Mouse (Mus musculus) thymus, adult 2 months (tissue): ENCODE measurements at regions not wholly inside any gene's neighbourhood (a gene's known extent, or its start where the extent isn't known, plus 50 kb on each side); places are given as distances from the start of the nearest gene placed in this dataset.

ENCODE experiments used
- CTCF ChIP-seq: fragments of 200-500 bp; IDR thresholded peaks from 2 replicates; pipeline ENCODE4 v1.5.1; 2012; ENCODE audit warnings: mild to moderate bottlenecking, control low read depth, low read length, moderate library complexity, borderline replicate concordance; ENCODE audit not compliant: control insufficient read depth, poor library complexity, insufficient read depth; ENCODE audit errors: extremely low read depth
- POLR2A ChIP-seq: fragments of 200-500 bp; IDR thresholded peaks from 2 replicates; pipeline ENCODE4 v1.6.1; 2012; ENCODE audit warnings: mild to moderate bottlenecking, low read length, control low read depth, moderate library complexity; ENCODE audit not compliant: control insufficient read depth, poor library complexity, insufficient read depth; ENCODE audit errors: extremely low read depth

DNA sequence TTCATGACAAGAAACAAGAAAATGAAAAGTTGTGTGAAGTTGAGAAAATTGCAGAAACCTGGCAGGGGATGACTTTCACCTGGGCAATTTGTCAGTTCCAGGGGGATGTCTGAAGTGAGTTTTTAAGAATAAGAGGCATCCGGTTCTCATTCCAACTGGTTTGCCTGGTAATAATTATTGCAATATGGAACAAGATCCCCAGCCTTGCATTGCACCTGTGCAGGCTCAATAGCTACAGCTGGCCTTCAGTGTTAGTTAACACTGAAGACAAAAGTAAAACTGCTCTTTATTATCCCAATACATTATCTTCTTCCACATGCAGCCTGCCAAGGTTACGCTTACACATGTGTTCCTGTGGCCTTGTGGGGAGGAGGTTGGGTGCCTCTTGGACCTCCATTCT is 307.2 kb upstream of the Pard3b start:
- TF ChIP-seq POLR2A (no peak), CTCF (no peak)
